Mouse (Mus musculus) embryonic stem cell, embryonic (primary cell): Measurements from ENCODE around the gene Bbof1.

Source experiments
- CTCF ChIA-PET, 4 experiments: fragments of 300-600 bp in 2 of 4; fragments of 350-600 bp in 2 of 4; sonication (Branson Sonifier 250); formaldehyde crosslinking; loops; one replicate each; lab custom pipeline; 2022; ENCODE audit warnings: inconsistent platforms in 2 of 4; lab: Charles Lee
- POLR2A ChIA-PET, 4 experiments: fragments of 300-600 bp in 2 of 4; fragments of 350-600 bp in 2 of 4; sonication (Branson Sonifier 250); formaldehyde crosslinking; loops; one replicate each; lab custom pipeline; 2022; ENCODE audit warnings: antibody characterized with exemption in 4 of 4, inconsistent platforms in 1 of 4; lab: Charles Lee

Bbof1 gene

GRCm38 (mm10) chr12:84438697-84439096, 29.8 kb downstream of the Bbof1 start:
- CTCF ChIA-PET: no interaction called here
- POLR2A ChIA-PET: interaction anchor here in 1 of 4 experiments (5.0 kb wide), 1 partner anchor 12 kb away, joined by 22 read pairs; the partner anchor contains the start of genes Aldh6a1 and Lin52

GRCm38 (mm10) chr12:84442526-84442925, 33.7 kb downstream of the Bbof1 start:
- CTCF ChIA-PET: interaction anchor here in 1 of 4 experiments (0.6 kb wide), 1 partner anchor 713 kb away, joined by 3 read pairs; no protein-coding TSS in a partner anchor
- POLR2A ChIA-PET: interaction anchor here in 2 of 4 experiments (0.6 to 5.2 kb wide), 16 partner anchors 8 to 126 kb away, joined by 3 to 45 read pairs (median 4); partner anchors contain the start of genes Aldh6a1 (in 2 of the 2), Lin52 (in 2 of the 2), Bbof1 (in 1 of the 2) and Entpd5 (in 1 of the 2)

- CTCF ChIA-PET: no interaction called here
- POLR2A ChIA-PET: no interaction called here
Observed at GRCm38 (mm10) chr12:84447386-84447785, 38.5 kb downstream of the Bbof1 start.

GRCm38 (mm10) chr12:84448181-84448580, 39.3 kb downstream of the Bbof1 start:
- POLR2A ChIA-PET: interaction anchor here in 1 of 4 experiments (0.5 kb wide), 1 partner anchor 14 kb away, joined by 3 read pairs; no protein-coding TSS in a partner anchor
- CTCF ChIA-PET: no interaction called here

GRCm38 (mm10) chr12:84449887-84450286, 41.0 kb downstream of the Bbof1 start:
- CTCF ChIA-PET: interaction anchor here in 1 of 4 experiments (0.6 to 2.0 kb wide), 2 partner anchors 29 to 140 kb away, joined by 5 to 7 read pairs; no protein-coding TSS in a partner anchor
- POLR2A ChIA-PET: interaction anchor here (0.6 to 4.0 kb wide), 35 partner anchors 8 to 1167 kb away, joined by 3 to 45 read pairs (median 10); partner anchors contain the start of genes Rnf113a2 (in 3 of the 4), Zfp410 (in 3 of the 4), Bbof1 (in 2 of the 4) and Entpd5 (in 2 of the 4)

- ChIA-PET CTCF (interaction anchor here in 3 of 4 experiments (0.5 to 2.0 kb wide), 6 partner anchors 16 to 1468 kb away, joined by 3 to 15 read pairs (median 4); no protein-coding TSS in a partner anchor), POLR2A (interaction anchor here (0.6 to 4.0 kb wide), 51 partner anchors 8 to 1167 kb away, joined by 3 to 45 read pairs (median 7); partner anchors contain the start of genes Rnf113a2 (in 3 of the 4), Zfp410 (in 3 of the 4), Abcd4 (in 2 of the 4) and Bbof1 (in 2 of the 4))
Observed at GRCm38 (mm10) chr12:84450351-84450717, 41.5 kb downstream of the Bbof1 start.

GRCm38 (mm10) chr12:84450718-84451646, 42.1 kb downstream of the Bbof1 start, which contains the start of the genes Aldh6a1 and Lin52:
Aldh6a1 (minus strand) TSS chr12:84451004.
Lin52 (plus strand) TSS chr12:84451422.
- CTCF ChIA-PET: interaction anchor here in 3 of 4 experiments (0.5 to 2.0 kb wide), 8 partner anchors 16 to 1467 kb away, joined by 3 to 15 read pairs (median 4); partner anchors contain the start of genes Isca2 (in 1 of the 3) and Npc2 (in 1 of the 3)
- POLR2A ChIA-PET: interaction anchor here (0.6 to 4.0 kb wide), 108 partner anchors 8 to 1166 kb away, joined by 3 to 45 read pairs (median 4); partner anchors contain the start of genes Rnf113a2 (in 4 of the 4), Bbof1 (in 3 of the 4), Entpd5 (in 3 of the 4) and Zfp410 (in 3 of the 4)

- POLR2A ChIA-PET: interaction anchor here (0.6 to 4.0 kb wide), 79 partner anchors 9 to 820 kb away, joined by 3 to 45 read pairs (median 5); partner anchors contain the start of genes Bbof1 (in 3 of the 4), Entpd5 (in 3 of the 4), Rnf113a2 (in 3 of the 4) and Zfp410 (in 3 of the 4)
Observed at GRCm38 (mm10) chr12:84451801-84452200, 42.9 kb downstream of the Bbof1 start.

GRCm38 (mm10) chr12:84456911-84457310, 48.0 kb downstream of the Bbof1 start:
- POLR2A ChIA-PET: interaction anchor here in 3 of 4 experiments (0.8 to 3.4 kb wide), 15 partner anchors 9 to 473 kb away, joined by 3 to 18 read pairs (median 4); partner anchors contain the start of genes Bbof1 (in 1 of the 3), Coq6 (in 1 of the 3), Entpd5 (in 1 of the 3) and Fam161b (in 1 of the 3)
- CTCF ChIA-PET: interaction anchor here in 1 of 4 experiments (1.3 kb wide), 1 partner anchor 83 kb away, joined by 3 read pairs; no protein-coding TSS in a partner anchor

More at GRCm38 (mm10) chr12:84451801-84452200, 42.9 kb downstream of the Bbof1 start:
- CTCF ChIA-PET: interaction anchor here in 1 of 4 experiments (0.7 to 2.0 kb wide), 5 partner anchors 18 to 321 kb away, joined by 3 to 7 read pairs (median 3); partner anchors contain the start of genes Isca2 and Npc2

- ChIA-PET CTCF (no interaction called here), POLR2A (interaction anchor here in 2 of 4 experiments (0.9 to 5.1 kb wide), 2 partner anchors 9 kb away, joined by 3 to 29 read pairs; partner anchors contain the start of genes Aldh6a1 (in 2 of the 2) and Lin52 (in 2 of the 2))
Observed at GRCm38 (mm10) chr12:84459845-84460244, 51.0 kb downstream of the Bbof1 start.

- ChIA-PET POLR2A (interaction anchor here in 3 of 4 experiments (3.2 to 5.1 kb wide), 3 partner anchors 10 kb away, joined by 13 to 29 read pairs (median 27); partner anchors contain the start of genes Aldh6a1 (in 3 of the 3) and Lin52 (in 3 of the 3)), CTCF (no interaction called here)
Observed at GRCm38 (mm10) chr12:84461416-84461815, 52.5 kb downstream of the Bbof1 start.

GRCm38 (mm10) chr12:84462856-84463255, 54.0 kb downstream of the Bbof1 start:
- ChIA-PET POLR2A (interaction anchor here (0.7 to 5.1 kb wide), 13 partner anchors 8 to 1480 kb away, joined by 3 to 29 read pairs (median 4); partner anchors contain the start of genes Aldh6a1 (in 3 of the 4), Lin52 (in 3 of the 4) and Zfp410 (in 1 of the 4)), CTCF (interaction anchor here in 2 of 4 experiments (1.1 to 1.4 kb wide), 2 partner anchors 100 kb away, joined by 3 to 6 read pairs; no protein-coding TSS in a partner anchor)

- ChIA-PET CTCF (no interaction called here), POLR2A (interaction anchor here in 1 of 4 experiments (0.8 to 1.8 kb wide), 3 partner anchors 11 to 17 kb away, joined by 3 to 5 read pairs (median 3); partner anchors contain the start of genes Aldh6a1 and Lin52)
Observed at GRCm38 (mm10) chr12:84468701-84469100, 59.8 kb downstream of the Bbof1 start.

GRCm38 (mm10) chr12:84478937-84479336, 70.1 kb downstream of the Bbof1 start:
- POLR2A ChIA-PET: interaction anchor here in 2 of 4 experiments (1.0 to 1.9 kb wide), 5 partner anchors 9 to 28 kb away, joined by 3 to 5 read pairs (median 4); partner anchors contain the start of genes Aldh6a1 (in 2 of the 2) and Lin52 (in 2 of the 2)

GRCm38 (mm10) chr12:84481251-84481650, 72.4 kb downstream of the Bbof1 start:
- ChIA-PET POLR2A (interaction anchor here in 1 of 4 experiments (0.6 kb wide), 1 partner anchor 828 kb away, joined by 3 read pairs; no protein-coding TSS in a partner anchor), CTCF (no interaction called here)

More at GRCm38 (mm10) chr12:84478937-84479336, 70.1 kb downstream of the Bbof1 start:
- CTCF ChIA-PET: no interaction called here

- ChIA-PET CTCF (interaction anchor here in 2 of 4 experiments (0.6 to 1.3 kb wide), 3 partner anchors 107 to 865 kb away, joined by 3 to 5 read pairs (median 4); no protein-coding TSS in a partner anchor), POLR2A (interaction anchor here in 1 of 4 experiments (0.7 to 1.4 kb wide), 5 partner anchors 20 to 88 kb away, joined by 3 to 4 read pairs (median 4); partner anchors contain the start of genes Aldh6a1 and Lin52)
Observed at GRCm38 (mm10) chr12:84482778-84483585, 74.1 kb downstream of the Bbof1 start.
